Mouse (Mus musculus): ENCODE results near the gene Cdc6. TPM values are rescaled to one million over a fixed set of nuclear protein-coding genes. Genes with fewer than 3 reads are reported as not detected.

The Cdc6 gene
- total RNA-seq, 2 experiments from 2014 or later = 0.32 TPM

DNA sequence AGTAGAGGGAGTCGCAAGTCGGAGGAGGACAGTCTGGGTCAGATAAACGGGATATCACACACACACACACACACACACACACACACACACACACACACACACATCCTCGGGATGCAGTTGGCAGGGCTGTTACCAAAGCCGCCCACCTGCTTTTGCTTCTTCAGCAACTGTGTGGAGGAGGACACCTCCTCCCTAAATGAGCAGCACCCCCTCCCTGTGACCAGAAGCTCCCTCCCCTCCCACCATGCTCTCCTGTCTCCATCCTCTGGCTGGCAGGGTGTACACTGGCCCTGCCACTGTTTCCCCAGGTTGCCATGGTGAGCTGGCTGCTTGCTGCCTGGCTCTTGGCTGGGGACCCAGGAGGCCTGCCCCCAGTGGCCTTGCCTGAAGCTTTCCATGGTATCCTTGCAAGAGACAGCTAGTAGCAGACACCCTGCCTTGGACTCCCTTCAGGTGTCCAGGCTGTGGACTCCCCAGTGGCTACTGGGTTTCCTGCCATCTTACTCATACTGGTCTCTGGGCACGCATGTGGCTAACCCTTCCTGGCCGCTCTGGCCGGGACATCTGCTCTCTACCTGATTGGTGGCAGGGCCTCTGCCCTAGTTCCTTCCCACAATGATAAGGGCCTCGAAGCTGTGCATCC is 59.0 kb downstream of the Cdc6 start:
- intact Hi-C loops (cut with DNase I) = no loop called here
- peak; percentile 75 to 83 for DNase-seq (ENCODE audit: extremely low spot score in 1 of 2, low spot score in 2 of 2)

DNA sequence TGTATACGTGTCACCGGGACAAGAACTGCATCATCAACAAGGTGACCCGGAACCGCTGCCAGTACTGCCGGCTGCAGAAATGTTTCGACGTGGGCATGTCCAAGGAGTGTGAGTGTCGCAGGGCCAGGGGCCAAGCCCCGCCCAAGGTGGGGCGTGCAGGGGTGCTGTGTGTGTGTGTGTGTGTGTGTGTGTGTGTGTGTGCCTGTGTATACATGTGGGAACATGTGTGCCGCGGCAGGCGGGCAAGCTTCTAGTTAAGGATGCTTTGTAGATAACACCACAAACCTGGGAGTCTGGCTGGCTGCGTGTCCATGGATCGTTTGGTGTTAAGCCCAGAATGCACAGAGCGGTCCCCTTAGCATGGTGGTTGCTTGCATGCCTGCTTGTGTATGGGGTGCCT is 60.5 kb downstream of the Cdc6 start:
- intact Hi-C loops (cut with DNase I) = no loop called here
- peak in 1 of 2 experiments; percentile 41 for DNase-seq (ENCODE audit: extremely low spot score in 1 of 2, low spot score in 2 of 2)

DNA sequence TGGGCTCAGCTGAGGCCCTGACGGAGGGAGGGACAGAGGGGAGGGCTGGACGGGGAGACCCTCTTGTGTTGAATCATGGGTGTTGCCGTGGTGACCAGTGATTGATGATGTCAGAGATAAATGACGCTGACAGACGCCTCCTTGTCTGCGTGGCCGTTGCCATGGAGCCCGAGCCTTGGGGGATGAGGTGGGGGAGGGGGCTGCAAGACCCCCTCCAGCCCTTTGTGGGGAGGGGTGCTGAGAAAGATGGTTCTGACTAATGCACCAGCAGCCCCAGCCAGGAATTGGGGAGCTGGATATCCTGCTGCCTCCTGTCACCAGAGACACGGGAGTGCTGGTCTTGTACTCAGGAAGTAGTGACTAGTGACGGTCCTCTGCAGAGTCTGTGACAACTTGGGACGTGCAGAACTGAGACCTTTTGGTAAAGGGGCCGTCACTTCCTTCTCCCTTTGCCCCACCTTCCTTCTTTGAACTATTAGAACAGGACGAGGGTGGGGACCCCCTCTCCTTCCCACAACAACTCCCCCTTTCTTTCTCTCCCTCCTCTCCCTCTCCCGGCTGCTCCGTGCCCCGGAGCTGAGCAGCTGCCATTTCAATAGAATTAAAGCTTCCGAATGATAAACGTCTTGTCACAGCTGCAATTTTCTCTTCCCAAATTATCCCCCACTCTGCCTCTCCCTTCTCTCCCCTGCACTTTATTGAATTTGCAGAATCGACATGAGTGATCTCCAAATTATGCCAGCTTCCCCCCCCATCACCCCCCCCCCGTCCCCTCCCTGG is 61.3 kb downstream of the Cdc6 start:
- intact Hi-C loops (cut with DNase I) = no loop called here
- DNase-seq (ENCODE audit: extremely low spot score in 1 of 2, low spot score in 2 of 2) = peak in 1 of 2 experiments; percentile 45

DNA sequence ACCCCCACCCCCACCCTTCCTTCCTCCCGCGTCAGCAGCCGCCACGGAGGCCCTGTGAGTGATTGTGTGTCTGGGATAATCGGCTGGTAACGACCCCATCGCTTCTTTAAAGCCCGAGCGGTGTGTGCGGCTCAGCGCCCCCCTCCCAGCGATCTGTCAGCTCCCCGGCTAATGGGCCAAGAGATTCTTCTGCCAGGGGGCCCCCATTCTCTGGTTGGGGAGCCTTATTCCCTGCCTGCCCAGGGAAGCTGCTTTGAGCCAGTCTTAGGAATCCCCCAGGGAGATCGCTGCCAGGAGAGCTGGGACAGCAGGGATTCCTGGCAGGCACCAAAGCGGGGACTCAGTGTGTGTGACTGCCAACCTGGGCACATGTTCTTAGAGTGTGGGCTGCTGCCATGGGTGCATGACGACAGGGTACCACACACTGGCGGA is 61.9 kb downstream of the Cdc6 start:
- intact Hi-C loops (cut with DNase I) = no loop called here
- peak; percentile 72 to 77 for DNase-seq (ENCODE audit: extremely low spot score in 1 of 2, low spot score in 2 of 2)

DNA sequence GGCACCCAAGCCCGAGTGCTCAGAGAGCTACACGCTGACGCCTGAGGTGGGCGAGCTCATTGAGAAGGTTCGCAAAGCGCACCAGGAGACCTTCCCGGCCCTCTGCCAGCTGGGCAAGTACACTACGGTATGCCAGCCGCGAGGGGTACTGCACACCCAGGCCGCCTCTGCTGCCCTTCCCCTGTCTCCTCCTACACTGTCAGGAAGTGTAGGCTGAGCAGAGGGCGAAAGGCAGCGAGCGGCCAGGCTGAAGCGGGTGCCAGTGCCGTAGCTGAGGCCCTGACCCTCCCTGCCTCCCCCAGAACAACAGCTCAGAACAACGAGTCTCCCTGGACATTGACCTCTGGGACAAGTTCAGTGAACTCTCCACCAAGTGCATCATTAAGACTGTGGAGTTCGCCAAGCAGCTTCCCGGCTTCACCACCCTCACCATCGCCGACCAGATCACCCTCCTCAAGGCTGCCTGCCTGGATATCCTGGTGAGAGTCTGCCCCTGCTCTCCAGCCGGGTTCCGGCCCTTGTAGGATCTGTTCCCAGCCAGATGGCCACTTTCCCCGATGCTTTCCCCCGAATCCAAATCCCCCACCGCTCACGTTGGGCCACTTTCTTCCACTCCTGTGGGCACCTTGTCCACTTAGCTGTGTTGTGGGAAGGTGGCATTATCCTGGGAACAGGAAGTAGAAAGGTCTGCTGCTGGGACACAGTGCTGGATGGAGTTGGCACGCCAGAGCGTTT is 62.8 kb downstream of the Cdc6 start:
- DNase-seq (ENCODE audit: extremely low spot score in 1 of 2, low spot score in 2 of 2) = peak in 1 of 2 experiments; percentile 63
- intact Hi-C loops (cut with DNase I) = no loop called here

DNA sequence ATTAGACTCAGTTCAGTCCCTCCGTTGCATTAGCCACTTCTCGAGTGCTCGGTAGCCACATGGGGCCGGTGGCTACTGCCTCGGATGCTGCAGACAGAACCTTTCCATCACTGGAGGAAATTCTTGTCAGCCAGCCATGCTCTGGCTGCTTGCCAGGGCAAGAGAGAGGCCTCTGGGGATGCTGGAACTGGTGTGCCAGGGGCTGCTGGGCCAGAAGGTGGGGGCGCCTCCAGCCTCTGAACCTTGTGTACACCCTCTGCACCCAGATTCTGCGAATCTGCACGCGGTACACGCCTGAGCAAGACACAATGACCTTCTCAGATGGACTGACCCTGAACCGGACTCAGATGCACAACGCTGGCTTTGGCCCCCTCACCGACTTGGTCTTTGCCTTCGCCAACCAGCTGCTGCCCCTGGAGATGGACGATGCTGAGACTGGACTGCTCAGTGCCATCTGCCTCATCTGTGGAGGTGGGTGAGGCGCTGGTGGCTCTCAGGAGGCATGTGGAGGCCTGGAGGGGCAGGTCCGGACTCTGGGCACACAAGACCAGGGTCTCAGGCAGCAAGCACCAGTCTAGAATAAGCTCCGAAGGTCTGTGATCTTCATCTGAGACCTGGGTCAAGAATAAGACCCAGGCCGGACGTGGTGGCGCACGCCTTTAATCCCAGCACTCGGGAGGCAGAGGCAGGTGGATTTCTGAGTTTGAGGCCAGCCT is 63.9 kb downstream of the Cdc6 start:
- DNase-seq (ENCODE audit: extremely low spot score in 1 of 2, low spot score in 2 of 2) = peak in 1 of 2 experiments; percentile 79
- intact Hi-C loops (cut with DNase I) = loop anchor here (1.0 kb wide), 1 partner anchor 49 kb away; no protein-coding TSS in a partner anchor

DNA sequence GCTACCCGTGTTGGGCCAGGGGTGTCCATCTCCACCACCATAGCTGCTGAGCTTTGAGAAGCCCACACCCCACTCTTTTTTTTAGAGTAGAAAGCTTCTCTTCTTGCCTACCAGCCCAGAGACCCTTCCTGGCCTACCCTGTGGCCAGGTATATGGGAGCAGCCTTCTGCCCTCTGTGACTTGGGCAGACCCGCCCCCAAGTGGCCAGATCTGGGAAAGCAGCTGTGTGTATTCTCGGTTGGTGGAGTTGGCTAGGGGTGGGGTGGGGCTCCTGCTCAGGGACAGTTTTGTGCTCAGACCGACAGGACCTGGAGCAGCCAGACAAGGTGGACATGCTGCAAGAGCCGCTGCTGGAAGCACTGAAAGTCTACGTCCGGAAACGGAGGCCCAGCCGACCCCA is 64.6 kb downstream of the Cdc6 start:
- intact Hi-C loops (cut with DNase I) = loop anchor here (1.0 kb wide), 1 partner anchor 50 kb away; no protein-coding TSS in a partner anchor
- DNase-seq (ENCODE audit: extremely low spot score in 1 of 2, low spot score in 2 of 2) = peak in 1 of 2 experiments; percentile 85

DNA sequence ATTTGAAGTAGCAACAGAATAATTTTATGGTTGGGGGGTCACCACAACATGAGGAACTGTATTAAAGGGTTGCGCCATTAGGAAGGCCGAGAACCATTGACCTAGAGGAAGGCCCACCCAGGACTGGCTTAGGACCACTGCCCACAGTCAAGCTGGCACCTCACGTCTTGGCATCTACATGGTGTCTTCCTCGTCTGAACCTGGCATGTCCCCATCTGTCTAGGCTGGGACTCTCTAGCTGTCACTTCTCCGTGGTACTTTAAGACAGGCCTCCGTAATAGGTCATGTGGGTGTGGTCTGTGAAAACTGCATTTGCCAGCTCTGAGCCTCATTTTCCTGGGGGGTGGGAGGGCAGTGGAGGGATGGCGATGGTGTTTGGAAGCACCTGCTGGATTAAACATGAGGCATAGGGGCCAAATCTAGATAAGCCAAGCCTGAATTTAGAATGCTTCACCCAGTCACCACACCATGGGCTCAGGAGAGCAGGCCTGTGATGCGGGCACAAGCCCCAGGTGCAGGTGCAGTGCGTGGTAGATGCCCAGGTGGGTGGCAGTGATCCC is 65.3 kb downstream of the Cdc6 start:
- intact Hi-C loops (cut with DNase I) = loop anchor here (1.0 kb wide), 1 partner anchor 51 kb away; no protein-coding TSS in a partner anchor
- no peak for DNase-seq (ENCODE audit: extremely low spot score in 1 of 2, low spot score in 2 of 2)

Other genes with a start within 250 kb of the Cdc6 start
- gene Gsdma, start 243.4 kb upstream of the Cdc6 start, total RNA-seq (2021) = under 1 TPM; 0.13 to 0.16 TPM
- 100 to 1,000 TPM; 136 to 138 TPM for gene Psmd3, start 225.2 kb upstream of the Cdc6 start, total RNA-seq (2021)
- not detected for gene Csf3, start 206.5 kb upstream of the Cdc6 start, total RNA-seq (2021)
- 100 to 1,000 TPM in 1 of 2 experiments, 10 to 100 TPM in 1; 91.7 to 102 TPM for gene Med24, start 178.4 kb upstream of the Cdc6 start, total RNA-seq (2021)
- gene Thra, start 167.2 kb upstream of the Cdc6 start, total RNA-seq (2021) = 1,000 to 10,000 TPM; 1,115 to 1,123 TPM
- 10 to 100 TPM; 63.3 to 70.5 TPM for gene Nr1d1, start 132.5 kb upstream of the Cdc6 start, total RNA-seq (2021)
- 100 to 1,000 TPM; 162 to 177 TPM for gene Msl1, start 112.3 kb upstream of the Cdc6 start, total RNA-seq (2021)
- gene Casc3, start 102.9 kb upstream of the Cdc6 start, total RNA-seq (2021) = 10 to 100 TPM; 52.3 to 55.8 TPM
- gene Rapgefl1, start 71.0 kb upstream of the Cdc6 start, total RNA-seq (2021) = 100 to 1,000 TPM; 121 to 122 TPM
- gene Wipf2, start 44.2 kb upstream of the Cdc6 start, total RNA-seq (2021) = 10 to 100 TPM; 28.5 to 29.6 TPM
- 10 to 100 TPM; 16.6 to 16.9 TPM for gene Rara, start 20.0 kb downstream of the Cdc6 start, total RNA-seq (2021)
- gene Gjd3, start 75.2 kb downstream of the Cdc6 start, total RNA-seq (2021) = 1 to 10 TPM; 4.1 to 5.1 TPM
- gene Top2a, start 116.4 kb downstream of the Cdc6 start, total RNA-seq (2021) = 10 to 100 TPM; 10.1 to 12.0 TPM
- 10 to 100 TPM; 78.1 to 83.3 TPM for gene Igfbp4, start 133.4 kb downstream of the Cdc6 start, total RNA-seq (2021)
- under 1 TPM in 1 of 2 experiments, not detected in 1; 0.51 TPM for gene Tns4, start 181.5 kb downstream of the Cdc6 start, total RNA-seq (2021)
- gene Ccr7, start 247.3 kb downstream of the Cdc6 start, total RNA-seq (2021) = not detected